Mouse (Mus musculus): ENCODE measurements around the gene Insm2. TPM values are rescaled to one million over a fixed set of nuclear protein-coding genes. Genes with fewer than 3 reads are reported as not detected.
"Not testable (repeated sequence)": the region's sequence is repeated elsewhere in the genome, so short reads cannot be mapped to it uniquely, and the experiment has no call there.

Gene Insm2
- total RNA-seq (2012; rRNA removed) = not detected in 2 replicates
- not detected in 2 replicates for total RNA-seq (2014; rRNA removed)
- polyA plus RNA-seq (2012; ENCODE audit: insufficient read length, low read depth) = not detected in 2 replicates

DNA sequence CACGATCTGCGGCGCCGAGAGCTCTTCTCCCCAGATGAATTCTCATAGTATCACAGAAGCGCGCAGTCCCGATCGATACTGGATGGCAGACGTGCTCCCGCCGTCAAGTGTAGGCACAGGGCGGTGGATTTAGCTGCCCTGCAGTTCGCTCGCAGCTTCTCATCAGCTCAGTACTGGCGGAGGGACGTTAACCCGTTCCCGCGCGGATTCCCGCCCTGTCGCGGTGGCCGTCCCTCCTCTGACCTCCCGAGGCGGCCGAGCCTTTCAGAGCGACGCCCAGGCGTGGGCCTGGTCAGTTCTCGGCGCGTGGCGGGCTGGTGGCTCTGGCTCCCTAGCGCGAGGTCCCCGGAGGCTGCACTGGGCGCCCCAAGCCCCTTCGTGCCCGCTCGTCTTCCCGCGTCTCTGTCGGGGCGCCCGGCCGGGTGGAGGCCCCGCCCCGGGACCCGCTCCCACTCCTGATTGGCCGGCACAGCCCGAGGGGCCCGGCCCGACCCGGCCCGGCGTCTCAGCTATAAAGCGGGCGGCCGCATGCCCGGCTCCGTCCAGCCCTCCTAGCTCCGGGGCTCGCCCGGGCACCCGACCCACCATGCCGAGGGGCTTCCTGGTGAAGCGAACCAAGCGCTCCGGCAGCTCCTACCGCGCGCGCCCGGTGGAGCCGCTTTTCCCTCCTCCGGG, at the start of gene Insm2:
TSS of gene Insm2 (plus strand) at position 541 of the 675 bp plus-strand sequence.
- H3K4me3 ChIP-seq (replicated peaks in 1 of 3; ENCODE audit: low read depth in 2 of 3, low read length in 2 of 3, poor library complexity in 1 of 3) = no peak within 1 kb of the TSS
- no peak for DNase-seq (ENCODE audit: extremely low read depth)
- H3K9ac ChIP-seq (ENCODE audit: insufficient read depth, low read depth) = no peak within 1 kb of the TSS
- H3K27me3 ChIP-seq (replicated peaks) = no peaks in the 10 kb centered on the region
- H3K4me1 ChIP-seq (ENCODE audit: control insufficient read depth in 1 of 2, insufficient read depth in 2 of 2) = no peaks in the 10 kb centered on the region
- H3K27ac ChIP-seq (ENCODE audit: insufficient read depth, low read depth) = no peak within 1 kb of the TSS
- dilution Hi-C loops (cut with MboI; ENCODE audit: extremely low pct_ligation_motif_present, extremely low pct_unique_long_range_greater_than_20kb, low sequenced_read_pairs) = no loop called here
- TF ChIP-seq RAD21 (IDR thresholded peaks at IDR 0.05; ENCODE audit: low read depth, low read length) = no peak
- TF ChIP-seq KAT2A (IDR thresholded peaks at IDR 0.05; ENCODE audit: insufficient replicate concordance, low read length) = no peak
- TF ChIP-seq JUND (conservative IDR thresholded peaks at IDR 0.05; ENCODE audit: low read depth, low read length) = no peak
- TF ChIP-seq USF1 (IDR thresholded peaks at IDR 0.05; ENCODE audit: low read depth, low read length) = no peak
- peaks cover 25% of the 10 kb centered on the region for H3K9me3 ChIP-seq (replicated peaks; ENCODE audit: low read length)
- in situ Hi-C loops (cut with MboI; ENCODE audit: low pct_ligation_motif_present, low pct_unique_long_range_greater_than_20kb, low sequenced_read_pairs) = no loop called here
- no peaks in the 10 kb centered on the region for H3K79me2 ChIP-seq (replicated peaks; ENCODE audit: control insufficient read depth, extremely low read depth, insufficient read depth, poor library complexity, severe bottlenecking)
- no peak within 1 kb of the TSS for H3K4me2 ChIP-seq (ENCODE audit: insufficient read depth, low read depth, poor library complexity, severe bottlenecking)
- H3K36me3 ChIP-seq (replicated peaks in 1 of 2; ENCODE audit: control insufficient read depth in 1 of 2, insufficient read depth in 1 of 2, low read length in 1 of 2) = peaks cover 6 to 29% of the 10 kb centered on the region in 2 experiments

DNA sequence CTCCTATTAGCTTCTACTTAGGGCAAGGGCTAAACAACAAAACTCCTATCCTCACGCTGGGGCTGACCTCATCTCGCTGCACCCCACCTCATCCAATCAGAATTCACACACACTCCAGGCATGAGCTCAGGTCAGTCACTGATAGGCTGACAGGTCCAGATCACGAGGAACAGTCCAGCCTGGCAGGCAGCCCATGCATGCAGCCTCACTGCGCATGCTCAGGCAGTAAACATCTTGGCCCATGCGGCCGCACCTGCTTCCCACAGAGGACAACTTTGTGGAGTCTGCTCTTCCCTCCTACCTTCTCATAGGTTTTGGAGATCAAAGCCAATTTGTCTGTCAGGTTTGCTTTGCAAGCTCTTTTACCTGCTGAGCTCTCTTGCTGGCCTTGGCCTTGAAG, 44.3 kb upstream of the Insm2 start:
- not testable (repeated sequence) for DNase-seq (ENCODE audit: extremely low read depth)
- TF ChIP-seq NRF1 (IDR thresholded peaks at IDR 0.05; ENCODE audit: low read depth, low read length) = peak; percentile 21; the same call in 1 of the 2 replicates

DNA sequence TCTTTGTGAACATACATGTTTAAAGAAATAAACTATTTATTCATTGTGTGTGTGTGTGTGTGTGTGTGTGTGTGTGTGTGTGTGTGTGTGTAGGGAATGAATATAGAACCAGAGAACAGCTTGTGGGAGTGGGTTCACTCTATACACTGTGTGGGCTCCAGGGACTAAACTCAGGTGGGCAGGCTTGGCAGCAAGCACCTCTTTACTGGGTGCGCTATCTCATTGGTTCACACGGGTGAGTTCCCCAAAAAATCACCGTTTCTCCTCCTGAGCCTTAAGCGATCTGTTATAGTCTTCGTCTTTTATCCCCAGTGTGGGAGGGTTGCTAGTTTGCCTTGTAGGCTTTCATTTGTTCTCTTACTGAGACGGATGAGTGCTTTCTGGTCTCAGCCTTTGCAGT, 41.4 kb upstream of the Insm2 start:
- Histone ChIP-seq H3K27me3 (replicated peaks) (no peaks in the 10 kb centered on the region), H3K36me3 (replicated peaks in 1 of 2; ENCODE audit: control insufficient read depth in 1 of 2, insufficient read depth in 1 of 2, low read length in 1 of 2) (no peaks in the 10 kb centered on the region), H3K27ac (ENCODE audit: insufficient read depth, low read depth) (no peak overlapping the region), H3K4me1 (ENCODE audit: control insufficient read depth in 1 of 2, insufficient read depth in 2 of 2) (peaks cover 5 to 10% of the 10 kb centered on the region in 2 experiments; a peak in 3 of 4 replicates), H3K4me2 (ENCODE audit: insufficient read depth, low read depth, poor library complexity, severe bottlenecking) (no peak overlapping the region), H3K9ac (ENCODE audit: insufficient read depth, low read depth) (no peak overlapping the region), H3K79me2 (replicated peaks; ENCODE audit: control insufficient read depth, extremely low read depth, insufficient read depth, poor library complexity, severe bottlenecking) (0 out of 2 replicates have a peak, but pooled peaks cover 3% of the 10 kb centered on the region), H3K9me3 (replicated peaks; ENCODE audit: low read length) (no peaks in the 10 kb centered on the region), H3K4me3 (replicated peaks in 1 of 3; ENCODE audit: low read depth in 2 of 3, low read length in 2 of 3, poor library complexity in 1 of 3) (no peak overlapping the region)
- dilution Hi-C loops (cut with MboI; ENCODE audit: extremely low pct_ligation_motif_present, extremely low pct_unique_long_range_greater_than_20kb, low sequenced_read_pairs) (no loop called here), in situ Hi-C loops (cut with MboI; ENCODE audit: low pct_ligation_motif_present, low pct_unique_long_range_greater_than_20kb, low sequenced_read_pairs) (no loop called here)
- TF ChIP-seq JUND (conservative IDR thresholded peaks at IDR 0.05; ENCODE audit: low read depth, low read length) (no peak), TBP (conservative IDR thresholded peaks at IDR 0.05; ENCODE audit: low read depth, low read length) (no peak), ZNF384 (IDR thresholded peaks at IDR 0.05; ENCODE audit: low read depth, low read length) (no peak), JUN (IDR thresholded peaks at IDR 0.05; ENCODE audit: insufficient read depth, low read depth, low read length) (no peak), TCF12 (IDR thresholded peaks at IDR 0.05; ENCODE audit: low read depth, low read length) (no peak), CTCF (conservative IDR thresholded peaks at IDR 0.05 in 1 of 2, IDR thresholded peaks at IDR 0.05 in 1 of 2; ENCODE audit: low read depth in 2 of 2, low read length in 2 of 2) (no peak)
- no peak for DNase-seq (ENCODE audit: extremely low read depth)

More for the DNA sequence above, 44.3 kb upstream of the Insm2 start:
- H3K27me3 ChIP-seq (replicated peaks); H3K9ac ChIP-seq (ENCODE audit: insufficient read depth, low read depth); H3K4me3 ChIP-seq (replicated peaks in 1 of 3; ENCODE audit: low read depth in 2 of 3, low read length in 2 of 3, poor library complexity in 1 of 3); H3K27ac ChIP-seq (ENCODE audit: insufficient read depth, low read depth); in situ Hi-C loops (cut with MboI; ENCODE audit: low pct_ligation_motif_present, low pct_unique_long_range_greater_than_20kb, low sequenced_read_pairs); dilution Hi-C loops (cut with MboI; ENCODE audit: extremely low pct_ligation_motif_present, extremely low pct_unique_long_range_greater_than_20kb, low sequenced_read_pairs); H3K36me3 ChIP-seq (replicated peaks in 1 of 2; ENCODE audit: control insufficient read depth in 1 of 2, insufficient read depth in 1 of 2, low read length in 1 of 2); H3K4me2 ChIP-seq (ENCODE audit: insufficient read depth, low read depth, poor library complexity, severe bottlenecking); H3K79me2 ChIP-seq (replicated peaks; ENCODE audit: control insufficient read depth, extremely low read depth, insufficient read depth, poor library complexity, severe bottlenecking); H3K9me3 ChIP-seq (replicated peaks; ENCODE audit: low read length); H3K4me1 ChIP-seq (ENCODE audit: control insufficient read depth in 1 of 2, insufficient read depth in 2 of 2): not testable (repeated sequence)

Data from CH12.LX (cell line).